Mouse (Mus musculus) cerebellum, adult 2 months (tissue): ENCODE measurements around the gene Fbl.
A peak's percentile ranks its signal among the peaks of the same experiment; 100 is the strongest.

Source experiments
- CTCF ChIP-seq: fragments of 200-500 bp; IDR thresholded peaks from 2 replicates; pipeline ENCODE4 v1.5.1; 2011; ENCODE audit warnings: low read depth, mild to moderate bottlenecking, control low read depth, low read length, moderate library complexity, borderline replicate concordance; ENCODE audit not compliant: insufficient read depth
- POLR2A ChIP-seq: fragments of 200-500 bp; IDR thresholded peaks from 2 replicates; pipeline ENCODE4 v1.6.1; 2011; ENCODE audit warnings: low read length, control low read depth, borderline replicate concordance; ENCODE audit not compliant: insufficient read depth

DNA sequence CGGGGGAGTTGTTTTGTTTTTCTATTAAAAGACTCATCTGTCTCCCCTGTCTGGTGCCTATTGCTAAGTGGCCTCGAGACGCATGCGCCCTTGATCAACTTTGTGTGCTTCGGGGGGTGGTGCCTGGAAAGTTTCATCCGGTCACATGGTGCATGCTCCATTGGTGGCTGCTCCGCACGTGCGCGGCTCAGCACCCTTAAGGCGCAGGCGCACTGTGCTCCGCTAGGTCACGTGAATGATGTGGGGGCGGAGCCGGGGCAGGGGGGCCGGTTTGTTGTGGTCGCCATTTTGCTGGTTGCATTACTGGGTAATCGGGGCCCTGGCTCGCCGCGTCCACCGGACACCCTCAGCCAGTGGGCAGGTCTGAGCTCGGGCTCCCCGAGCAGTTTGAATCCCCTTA is 9.7 kb downstream of the Fbl start, which contains the start of gene Dyrk1b:
- TF ChIP-seq CTCF (no peak), POLR2A (peak; percentile 31; the same call in 1 of the 2 replicates)
